Mouse (Mus musculus): ENCODE data around the gene Fam129a. TPM values are rescaled to one million over a fixed set of nuclear protein-coding genes. Genes with fewer than 3 reads are reported as not detected.
"Not testable (repeated sequence)": the region's sequence is repeated elsewhere in the genome, so short reads cannot be mapped to it uniquely, and the experiment has no call there.

Fam129a gene
- polyA plus RNA-seq, 1 experiment from 2014 or later: 0.77 TPM

GRCm38 (mm10) chr1:151679883-151680613 lies 109.1 kb downstream of the Fam129a start:
- Histone ChIP-seq H3K9me3 (no peaks in the 10 kb centered on the region), H3K4me2 (no peak overlapping the region), H3K4me3 (no peak overlapping the region), H3K27ac (no peak overlapping the region), H3K36me3 (replicated peaks) (no peaks in the 10 kb centered on the region), H3K4me1 (no peaks in the 10 kb centered on the region), H3K9ac (no peak overlapping the region), H3K27me3 (replicated peaks) (no peaks in the 10 kb centered on the region)
- no peak for ATAC-seq (replicated peaks)
- 88% methylated on average over 4 of the region's 4 CpGs for WGBS

GRCm38 (mm10) chr1:151680971-151681370 lies 110.0 kb downstream of the Fam129a start:
- ATAC-seq (replicated peaks): no peak
- peaks cover 4% of the 10 kb centered on the region; the same call in 1 of the 2 replicates for H3K4me1 ChIP-seq
- H3K4me3 ChIP-seq: no peak overlapping the region
- 74% methylated on average over 3 of the region's 3 CpGs for WGBS
- H3K9ac ChIP-seq: no peak overlapping the region
- no peak overlapping the region for H3K4me2 ChIP-seq
- H3K27ac ChIP-seq: no peak overlapping the region
- no peaks in the 10 kb centered on the region for H3K9me3 ChIP-seq
- H3K36me3 ChIP-seq (replicated peaks): no peaks in the 10 kb centered on the region
- no peaks in the 10 kb centered on the region for H3K27me3 ChIP-seq (replicated peaks)

GRCm38 (mm10) chr1:151682896-151683295 lies 111.9 kb downstream of the Fam129a start:
- Histone ChIP-seq H3K36me3 (replicated peaks) (no peaks in the 10 kb centered on the region), H3K27ac (no peak overlapping the region), H3K9ac (no peak overlapping the region), H3K4me2 (no peak overlapping the region), H3K27me3 (replicated peaks) (no peaks in the 10 kb centered on the region), H3K9me3 (no peaks in the 10 kb centered on the region), H3K4me1 (peaks cover 6% of the 10 kb centered on the region; the same call in 1 of the 2 replicates), H3K4me3 (no peak overlapping the region)
- no peak for ATAC-seq (replicated peaks)
- 92% methylated on average over 6 of the region's 6 CpGs for WGBS

- Histone ChIP-seq H3K4me3 (no peak overlapping the region), H3K9ac (no peak overlapping the region), H3K9me3 (no peaks in the 10 kb centered on the region), H3K27me3 (replicated peaks) (no peaks in the 10 kb centered on the region), H3K36me3 (replicated peaks) (no peaks in the 10 kb centered on the region), H3K27ac (no peak overlapping the region), H3K4me2 (no peak overlapping the region), H3K4me1 (peaks cover 6% of the 10 kb centered on the region; the same call in 1 of the 2 replicates)
- ATAC-seq (replicated peaks): no peak
- WGBS: 76% methylated on average over 7 of the region's 7 CpGs
Observed at GRCm38 (mm10) chr1:151684451-151684892, 113.5 kb downstream of the Fam129a start.

- Histone ChIP-seq H3K4me3 (no peak overlapping the region), H3K4me2 (no peak overlapping the region), H3K27me3 (replicated peaks) (no peaks in the 10 kb centered on the region), H3K27ac (no peak overlapping the region), H3K36me3 (replicated peaks) (no peaks in the 10 kb centered on the region), H3K9me3 (no peaks in the 10 kb centered on the region), H3K9ac (no peak overlapping the region), H3K4me1 (peaks cover 6% of the 10 kb centered on the region; the same call in 1 of the 2 replicates)
- 73% methylated on average over 5 of the region's 5 CpGs for WGBS
- no peak for ATAC-seq (replicated peaks)
Observed at GRCm38 (mm10) chr1:151684978-151685377, 114.0 kb downstream of the Fam129a start.

- peaks cover 6% of the 10 kb centered on the region; the same call in 1 of the 2 replicates for H3K4me1 ChIP-seq
- ATAC-seq (replicated peaks): no peak
- no peak overlapping the region for H3K9ac ChIP-seq
- H3K27ac ChIP-seq: no peak overlapping the region
- H3K36me3 ChIP-seq (replicated peaks): no peaks in the 10 kb centered on the region
- no peaks in the 10 kb centered on the region for H3K27me3 ChIP-seq (replicated peaks)
- H3K4me3 ChIP-seq: no peak overlapping the region
- WGBS: 10% methylated on average over 12 of the region's 12 CpGs
- H3K9me3 ChIP-seq: no peaks in the 10 kb centered on the region
- no peak overlapping the region for H3K4me2 ChIP-seq
Observed at GRCm38 (mm10) chr1:151685666-151686309, 114.8 kb downstream of the Fam129a start.

GRCm38 (mm10) chr1:151686696-151687095 lies 115.7 kb downstream of the Fam129a start:
- Histone ChIP-seq H3K9ac (no peak overlapping the region), H3K27me3 (replicated peaks) (no peaks in the 10 kb centered on the region), H3K4me1 (peaks cover 6% of the 10 kb centered on the region; the same call in 1 of the 2 replicates), H3K36me3 (replicated peaks) (no peaks in the 10 kb centered on the region), H3K9me3 (no peaks in the 10 kb centered on the region), H3K4me3 (no peak overlapping the region), H3K27ac (no peak overlapping the region), H3K4me2 (no peak overlapping the region)
- 71% methylated on average over 8 of the region's 8 CpGs for WGBS
- ATAC-seq (replicated peaks): no peak

GRCm38 (mm10) chr1:151689032-151689431 lies 118.0 kb downstream of the Fam129a start:
- 73% methylated on average over 5 of the region's 5 CpGs for WGBS
- no peak overlapping the region for H3K9ac ChIP-seq
- ATAC-seq (replicated peaks): no peak
- H3K36me3 ChIP-seq (replicated peaks): no peaks in the 10 kb centered on the region
- no peaks in the 10 kb centered on the region for H3K27me3 ChIP-seq (replicated peaks)
- H3K4me3 ChIP-seq: no peak overlapping the region
- H3K27ac ChIP-seq: no peak overlapping the region
- peaks cover 6% of the 10 kb centered on the region; the same call in 1 of the 2 replicates for H3K4me1 ChIP-seq
- H3K4me2 ChIP-seq: no peak overlapping the region
- H3K9me3 ChIP-seq: no peaks in the 10 kb centered on the region

- peaks cover 6% of the 10 kb centered on the region; the same call in 1 of the 2 replicates for H3K4me1 ChIP-seq
- no peaks in the 10 kb centered on the region for H3K9me3 ChIP-seq
- ATAC-seq (replicated peaks): no peak
- no peak overlapping the region for H3K27ac ChIP-seq
- H3K36me3 ChIP-seq (replicated peaks): no peaks in the 10 kb centered on the region
- H3K4me3 ChIP-seq: no peak overlapping the region
- H3K9ac ChIP-seq: no peak overlapping the region
- H3K4me2 ChIP-seq: no peak overlapping the region
- WGBS: 81% methylated on average over 8 of the region's 8 CpGs
- no peaks in the 10 kb centered on the region for H3K27me3 ChIP-seq (replicated peaks)
Observed at GRCm38 (mm10) chr1:151689561-151689960, 118.6 kb downstream of the Fam129a start.

GRCm38 (mm10) chr1:151690061-151690460 lies 119.1 kb downstream of the Fam129a start:
- Histone ChIP-seq H3K4me3 (no peak overlapping the region), H3K36me3 (replicated peaks) (no peaks in the 10 kb centered on the region), H3K4me1 (peaks cover 6% of the 10 kb centered on the region; the same call in 1 of the 2 replicates), H3K27ac (no peak overlapping the region), H3K9me3 (no peaks in the 10 kb centered on the region), H3K9ac (no peak overlapping the region), H3K27me3 (replicated peaks) (no peaks in the 10 kb centered on the region), H3K4me2 (no peak overlapping the region)
- 85% methylated on average over 6 of the region's 6 CpGs for WGBS
- no peak for ATAC-seq (replicated peaks)

GRCm38 (mm10) chr1:151690583-151691193 lies 119.7 kb downstream of the Fam129a start:
- Histone ChIP-seq H3K4me1 (peaks cover 4% of the 10 kb centered on the region; the same call in 1 of the 2 replicates), H3K9ac (no peak overlapping the region), H3K36me3 (replicated peaks) (no peaks in the 10 kb centered on the region), H3K4me3 (no peak overlapping the region), H3K27ac (no peak overlapping the region), H3K27me3 (replicated peaks) (no peaks in the 10 kb centered on the region), H3K9me3 (no peaks in the 10 kb centered on the region), H3K4me2 (no peak overlapping the region)
- ATAC-seq (replicated peaks): no peak
- WGBS: 82% methylated on average over 7 of the region's 7 CpGs

- not testable (repeated sequence) for H3K9me3 ChIP-seq; H3K27ac ChIP-seq; H3K9ac ChIP-seq; H3K4me3 ChIP-seq; ATAC-seq (replicated peaks); H3K4me1 ChIP-seq; H3K36me3 ChIP-seq (replicated peaks); H3K27me3 ChIP-seq (replicated peaks); H3K4me2 ChIP-seq
- WGBS: 76% methylated on average over 6 of the region's 6 CpGs
Observed at GRCm38 (mm10) chr1:151692867-151693266, 121.9 kb downstream of the Fam129a start.

All from midbrain, embryonic 15.5 days (tissue).